Mouse (Mus musculus) gastrocnemius, adult 2 months (tissue): ENCODE results near the gene Fgfr2. TPM values are rescaled to one million over a fixed set of nuclear protein-coding genes. Genes with fewer than 3 reads are reported as not detected.

Source experiments
- DNase-seq: peaks from one replicate; pipeline ENCODE4 v3.0.0; 2022
- H3K27ac ChIP-seq: fragments of 200-600 bp; 2 replicates; pipeline ENCODE4 v1.8.1; 2022; ENCODE audit warnings: mild to moderate bottlenecking
- H3K4me3 ChIP-seq: fragments of 200-600 bp; 2 replicates; pipeline ENCODE4 v1.8.1; 2022; ENCODE audit warnings: mild to moderate bottlenecking, moderate library complexity
- CTCF ChIP-seq: fragments of 200-600 bp; IDR thresholded peaks from 2 replicates; pipeline ENCODE4 v1.8.1; 2022; ENCODE audit warnings: antibody characterized with exemption, mild to moderate bottlenecking, moderate library complexity
- intact Hi-C: fragments of 180-260 bp; cut with DNase I; formaldehyde crosslinking; loops from one replicate; pipeline ENCODE4 v1.15.1; 2025
- total RNA-seq, 2 experiments: library from RNA; stranded (reverse); gene quantifications; 2 replicates each; pipeline ENCODE4 v1.2.3; 2021

Gene Fgfr2
- total RNA-seq, 2 experiments from 2014 or later: 0.15 to 0.33 TPM

- H3K4me3 ChIP-seq: no peak within 1 kb of the TSS
- peak; percentile 45 for DNase-seq
- TF ChIP-seq CTCF: no peak
- no peak within 1 kb of the TSS for H3K27ac ChIP-seq
- intact Hi-C loops: no loop called here
Observed at GRCm38 (mm10) chr7:131322192-131322591, 1801.0 kb downstream of the Fgfr2 start, which contains the start of gene Cuzd1. Cuzd1 (minus strand) TSS chr7:131322292.

GRCm38 (mm10) chr7:131318340-131318739, 1804.8 kb downstream of the Fgfr2 start:
- Histone ChIP-seq H3K4me3 (no peak overlapping the region), H3K27ac (no peak overlapping the region)
- intact Hi-C loops: no loop called here
- no peak for DNase-seq
- no peak for TF ChIP-seq CTCF

- DNase-seq: no peak
- intact Hi-C loops: no loop called here
- no peak for TF ChIP-seq CTCF
- Histone ChIP-seq H3K4me3 (no peak overlapping the region), H3K27ac (no peak overlapping the region)
Observed at GRCm38 (mm10) chr7:131317587-131317986, 1805.6 kb downstream of the Fgfr2 start.

- intact Hi-C loops: no loop called here
- no peak for TF ChIP-seq CTCF
- H3K4me3 ChIP-seq: no peak overlapping the region
Observed at GRCm38 (mm10) chr7:131314493-131314892, 1808.7 kb downstream of the Fgfr2 start.

GRCm38 (mm10) chr7:131306733-131307132, 1816.4 kb downstream of the Fgfr2 start:
- no peak overlapping the region for H3K4me3 ChIP-seq
- DNase-seq: no peak
- intact Hi-C loops: no loop called here
- no peak for TF ChIP-seq CTCF
- H3K27ac ChIP-seq: no peak overlapping the region

More at GRCm38 (mm10) chr7:131314493-131314892, 1808.7 kb downstream of the Fgfr2 start:
- DNase-seq: no peak
- H3K27ac ChIP-seq: no peak overlapping the region

GRCm38 (mm10) chr7:131303340-131303739, 1819.8 kb downstream of the Fgfr2 start:
- Histone ChIP-seq H3K27ac (no peak overlapping the region), H3K4me3 (no peak overlapping the region)
- intact Hi-C loops: no loop called here
- no peak for TF ChIP-seq CTCF
- no peak for DNase-seq

- DNase-seq: no peak
- H3K27ac ChIP-seq: no peak overlapping the region
- intact Hi-C loops: no loop called here
- peak; percentile 30; the same call in 1 of the 2 replicates for TF ChIP-seq CTCF
- no peak overlapping the region for H3K4me3 ChIP-seq
Observed at GRCm38 (mm10) chr7:131297151-131297550, 1826.0 kb downstream of the Fgfr2 start.

- no peak overlapping the region for H3K27ac ChIP-seq
- no peak overlapping the region for H3K4me3 ChIP-seq
- TF ChIP-seq CTCF: no peak
- no peak for DNase-seq
- intact Hi-C loops: no loop called here
Observed at GRCm38 (mm10) chr7:131265851-131266250, 1857.3 kb downstream of the Fgfr2 start.

GRCm38 (mm10) chr7:131264251-131264650, 1858.9 kb downstream of the Fgfr2 start:
- no peak overlapping the region for H3K4me3 ChIP-seq
- no peak for TF ChIP-seq CTCF
- intact Hi-C loops: no loop called here
- no peak overlapping the region for H3K27ac ChIP-seq
- DNase-seq: no peak

GRCm38 (mm10) chr7:131260946-131261345, 1862.2 kb downstream of the Fgfr2 start:
- Histone ChIP-seq H3K4me3 (no peak overlapping the region), H3K27ac (no peak overlapping the region)
- intact Hi-C loops: no loop called here
- no peak for DNase-seq
- TF ChIP-seq CTCF: no peak

GRCm38 (mm10) chr7:131257309-131257708, 1865.8 kb downstream of the Fgfr2 start:
- no peak overlapping the region for H3K27ac ChIP-seq
- intact Hi-C loops: no loop called here
- TF ChIP-seq CTCF: no peak
- DNase-seq: no peak
- no peak overlapping the region for H3K4me3 ChIP-seq

GRCm38 (mm10) chr7:131256841-131257240, 1866.3 kb downstream of the Fgfr2 start:
- H3K27ac ChIP-seq: no peak overlapping the region
- intact Hi-C loops: no loop called here
- no peak for TF ChIP-seq CTCF
- no peak overlapping the region for H3K4me3 ChIP-seq
- DNase-seq: no peak

GRCm38 (mm10) chr7:131244993-131245392, 1878.2 kb downstream of the Fgfr2 start:
- no peak overlapping the region for H3K27ac ChIP-seq
- no peak overlapping the region for H3K4me3 ChIP-seq
- intact Hi-C loops: no loop called here
- TF ChIP-seq CTCF: no peak
- DNase-seq: no peak

- H3K27ac ChIP-seq: no peak overlapping the region
- intact Hi-C loops: no loop called here
- no peak overlapping the region for H3K4me3 ChIP-seq
- no peak for TF ChIP-seq CTCF
- DNase-seq: no peak
Observed at GRCm38 (mm10) chr7:131236091-131236490, 1887.1 kb downstream of the Fgfr2 start.

GRCm38 (mm10) chr7:131223086-131223485, 1900.1 kb downstream of the Fgfr2 start:
- TF ChIP-seq CTCF: no peak
- intact Hi-C loops: no loop called here
- Histone ChIP-seq H3K4me3 (no peak overlapping the region), H3K27ac (no peak overlapping the region)
- DNase-seq: no peak
